Mouse (Mus musculus): ENCODE measurements around the gene Stbd1. TPM values are rescaled to one million over a fixed set of nuclear protein-coding genes. Genes with fewer than 3 reads are reported as not detected.

Stbd1 gene
- polyA plus RNA-seq, 1 experiment from 2014 or later: 3.6 TPM

DNA sequence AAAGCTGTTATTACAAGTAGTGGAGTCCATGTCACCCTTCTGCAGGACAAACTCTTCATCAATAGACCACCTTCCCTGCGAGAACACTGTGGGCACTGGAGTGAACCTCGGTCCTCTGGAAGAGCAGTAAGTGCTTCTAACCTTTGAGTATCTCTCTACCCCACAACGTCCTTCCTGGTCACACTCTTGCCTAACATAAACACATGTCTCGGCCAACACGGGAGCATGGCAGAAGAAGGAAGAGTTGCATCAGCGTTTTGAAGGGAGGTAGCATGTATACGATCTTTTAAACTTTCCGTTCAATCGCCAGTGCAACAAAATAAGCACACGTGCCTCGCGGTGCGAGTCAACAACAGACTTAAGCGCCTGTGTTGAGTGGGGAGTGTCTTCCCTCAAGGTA, 23.3 kb upstream of the Stbd1 start:
- Histone ChIP-seq H3K4me3 (replicated peaks; ENCODE audit: low read length) (no peak overlapping the region), H3K27me3 (replicated peaks; ENCODE audit: control insufficient read depth, insufficient read depth, low read length) (no peaks in the 10 kb centered on the region), H3K9ac (replicated peaks; ENCODE audit: low read depth, low read length) (no peak overlapping the region), H3K4me2 (ENCODE audit: low read length) (no peak overlapping the region), H3K4me1 (replicated peaks; ENCODE audit: control insufficient read depth, insufficient read depth, low read length) (no peaks in the 10 kb centered on the region), H3K36me3 (ENCODE audit: control insufficient read depth, insufficient read depth) (no peaks in the 10 kb centered on the region), H3K27ac (ENCODE audit: low read length) (no peak overlapping the region), H3K9me3 (ENCODE audit: control insufficient read depth, low read length) (no peaks in the 10 kb centered on the region)
- 92% methylated on average over 14 of the region's 14 CpGs for WGBS
- ATAC-seq: no peak

- Histone ChIP-seq H3K4me3 (replicated peaks; ENCODE audit: low read length) (no peak overlapping the region), H3K9me3 (ENCODE audit: control insufficient read depth, low read length) (no peaks in the 10 kb centered on the region), H3K27ac (ENCODE audit: low read length) (no peak overlapping the region), H3K4me1 (replicated peaks; ENCODE audit: control insufficient read depth, insufficient read depth, low read length) (no peaks in the 10 kb centered on the region), H3K4me2 (ENCODE audit: low read length) (no peak overlapping the region), H3K27me3 (replicated peaks; ENCODE audit: control insufficient read depth, insufficient read depth, low read length) (no peaks in the 10 kb centered on the region), H3K9ac (replicated peaks; ENCODE audit: low read depth, low read length) (no peak overlapping the region), H3K36me3 (ENCODE audit: control insufficient read depth, insufficient read depth) (no peaks in the 10 kb centered on the region)
- no peak for ATAC-seq
- WGBS: 73% methylated on average over 10 of the region's 10 CpGs
Measured at GRCm38 (mm10) chr5:92585932-92586331, 16.9 kb upstream of the Stbd1 start.

GRCm38 (mm10) chr5:92595026-92595425, 7.8 kb upstream of the Stbd1 start:
- Histone ChIP-seq H3K4me3 (replicated peaks; ENCODE audit: low read length) (no peak overlapping the region), H3K27me3 (replicated peaks; ENCODE audit: control insufficient read depth, insufficient read depth, low read length) (no peaks in the 10 kb centered on the region), H3K9me3 (ENCODE audit: control insufficient read depth, low read length) (no peaks in the 10 kb centered on the region), H3K9ac (replicated peaks; ENCODE audit: low read depth, low read length) (no peak overlapping the region), H3K4me2 (ENCODE audit: low read length) (no peak overlapping the region), H3K4me1 (replicated peaks; ENCODE audit: control insufficient read depth, insufficient read depth, low read length) (no peaks in the 10 kb centered on the region), H3K27ac (ENCODE audit: low read length) (no peak overlapping the region), H3K36me3 (ENCODE audit: control insufficient read depth, insufficient read depth) (no peaks in the 10 kb centered on the region)
- ATAC-seq: no peak
- 84% methylated on average over 5 of the region's 5 CpGs for WGBS

DNA sequence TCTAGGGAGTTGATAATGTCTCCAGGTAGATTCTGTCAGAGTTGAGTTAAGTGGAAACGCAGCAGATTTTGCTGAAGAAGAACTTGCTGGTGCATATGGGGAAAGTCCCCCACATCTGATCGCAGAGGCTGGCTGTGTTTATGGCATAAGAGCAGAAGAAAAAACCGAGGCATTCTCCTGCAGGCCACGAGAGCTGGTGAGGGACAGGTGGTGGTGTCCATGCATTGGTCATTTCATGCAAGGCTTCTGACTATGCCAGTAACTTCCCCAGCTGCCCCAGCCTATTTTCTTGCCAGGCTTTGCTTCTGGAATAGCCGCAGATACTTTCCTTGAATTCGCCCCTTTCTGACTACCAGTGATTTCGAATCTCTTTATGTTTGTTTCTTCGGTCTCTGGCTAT, 6.0 kb upstream of the Stbd1 start:
- H3K27me3 ChIP-seq (replicated peaks; ENCODE audit: control insufficient read depth, insufficient read depth, low read length): no peaks in the 10 kb centered on the region
- 92% methylated on average over 8 of the region's 8 CpGs for WGBS
- H3K4me3 ChIP-seq (replicated peaks; ENCODE audit: low read length): no peak overlapping the region
- no peaks in the 10 kb centered on the region for H3K4me1 ChIP-seq (replicated peaks; ENCODE audit: control insufficient read depth, insufficient read depth, low read length)
- H3K4me2 ChIP-seq (ENCODE audit: low read length): no peak overlapping the region
- H3K9me3 ChIP-seq (ENCODE audit: control insufficient read depth, low read length): no peaks in the 10 kb centered on the region
- no peak overlapping the region for H3K9ac ChIP-seq (replicated peaks; ENCODE audit: low read depth, low read length)
- H3K36me3 ChIP-seq (ENCODE audit: control insufficient read depth, insufficient read depth): no peaks in the 10 kb centered on the region
- H3K27ac ChIP-seq (ENCODE audit: low read length): no peak overlapping the region
- ATAC-seq: no peak

- ATAC-seq: no peak
- WGBS: 84% methylated on average over 10 of the region's 10 CpGs
- Histone ChIP-seq H3K27me3 (replicated peaks; ENCODE audit: control insufficient read depth, insufficient read depth, low read length) (no peaks in the 10 kb centered on the region), H3K27ac (ENCODE audit: low read length) (no peak overlapping the region), H3K4me3 (replicated peaks; ENCODE audit: low read length) (no peak overlapping the region), H3K9me3 (ENCODE audit: control insufficient read depth, low read length) (no peaks in the 10 kb centered on the region), H3K4me1 (replicated peaks; ENCODE audit: control insufficient read depth, insufficient read depth, low read length) (peaks cover 10% of the 10 kb centered on the region), H3K9ac (replicated peaks; ENCODE audit: low read depth, low read length) (no peak overlapping the region), H3K4me2 (ENCODE audit: low read length) (no peak overlapping the region), H3K36me3 (ENCODE audit: control insufficient read depth, insufficient read depth) (no peaks in the 10 kb centered on the region)
Measured at GRCm38 (mm10) chr5:92599030-92599429, 3.8 kb upstream of the Stbd1 start.

GRCm38 (mm10) chr5:92604452-92605247, 1.8 kb downstream of the Stbd1 start:
- WGBS: 61% methylated on average over 10 of the region's 10 CpGs
- no peak overlapping the region for H3K4me2 ChIP-seq (ENCODE audit: low read length)
- H3K27me3 ChIP-seq (replicated peaks; ENCODE audit: control insufficient read depth, insufficient read depth, low read length): no peaks in the 10 kb centered on the region
- H3K36me3 ChIP-seq (ENCODE audit: control insufficient read depth, insufficient read depth): no peaks in the 10 kb centered on the region
- H3K4me1 ChIP-seq (replicated peaks; ENCODE audit: control insufficient read depth, insufficient read depth, low read length): peaks cover 10% of the 10 kb centered on the region
- no peak overlapping the region for H3K4me3 ChIP-seq (replicated peaks; ENCODE audit: low read length)
- no peak overlapping the region for H3K27ac ChIP-seq (ENCODE audit: low read length)
- no peak for ATAC-seq
- H3K9ac ChIP-seq (replicated peaks; ENCODE audit: low read depth, low read length): no peak overlapping the region
- no peaks in the 10 kb centered on the region for H3K9me3 ChIP-seq (ENCODE audit: control insufficient read depth, low read length)

DNA sequence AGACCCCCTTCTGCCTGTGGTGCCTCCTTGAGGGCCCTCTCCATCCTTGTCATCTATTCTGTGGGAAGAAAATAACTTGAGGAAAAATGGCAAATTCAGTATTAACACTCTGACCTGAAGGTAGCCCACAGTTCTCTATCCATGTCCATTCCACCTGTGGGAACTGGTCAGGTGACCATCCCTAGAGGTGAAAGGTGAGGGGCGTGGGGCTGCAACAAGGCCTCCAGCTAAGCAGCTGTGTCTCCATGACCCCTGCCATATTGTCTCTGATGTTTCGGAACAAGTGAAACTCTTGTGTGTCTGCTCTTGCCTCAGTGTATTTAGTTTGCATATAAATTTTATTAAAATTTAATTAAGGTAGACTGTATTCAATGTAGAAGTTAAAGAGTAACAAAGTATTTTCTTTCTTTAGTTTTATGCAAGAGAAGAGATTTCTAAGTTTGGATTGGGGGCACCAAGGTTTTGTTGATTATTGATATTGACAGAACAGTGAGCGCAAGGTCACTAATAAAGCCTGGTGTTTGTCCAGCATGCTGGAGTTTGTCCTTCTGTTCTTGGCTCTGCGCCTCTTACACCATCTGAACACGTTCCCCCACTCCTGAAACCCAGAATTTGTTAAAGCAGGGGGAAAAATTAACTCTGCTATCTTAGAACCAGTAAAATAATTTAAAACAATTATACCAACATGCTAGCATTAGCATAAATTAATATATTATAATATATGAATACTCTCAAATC, 4.8 kb downstream of the Stbd1 start:
- Histone ChIP-seq H3K27me3 (replicated peaks; ENCODE audit: control insufficient read depth, insufficient read depth, low read length) (no peaks in the 10 kb centered on the region), H3K27ac (ENCODE audit: low read length) (no peak overlapping the region), H3K9ac (replicated peaks; ENCODE audit: low read depth, low read length) (no peak overlapping the region), H3K36me3 (ENCODE audit: control insufficient read depth, insufficient read depth) (no peaks in the 10 kb centered on the region), H3K4me2 (ENCODE audit: low read length) (no peak overlapping the region), H3K4me3 (replicated peaks; ENCODE audit: low read length) (no peak overlapping the region), H3K4me1 (replicated peaks; ENCODE audit: control insufficient read depth, insufficient read depth, low read length) (peaks cover 6% of the 10 kb centered on the region), H3K9me3 (ENCODE audit: control insufficient read depth, low read length) (no peaks in the 10 kb centered on the region)
- ATAC-seq: no peak
- 80% methylated on average over 5 of the region's 5 CpGs for WGBS

GRCm38 (mm10) chr5:92612756-92613155, 9.9 kb downstream of the Stbd1 start:
- H3K4me1 ChIP-seq (replicated peaks; ENCODE audit: control insufficient read depth, insufficient read depth, low read length): no peaks in the 10 kb centered on the region
- H3K36me3 ChIP-seq (ENCODE audit: control insufficient read depth, insufficient read depth): no peaks in the 10 kb centered on the region
- 93% methylated on average over 4 of the region's 4 CpGs for WGBS
- no peak overlapping the region for H3K4me3 ChIP-seq (replicated peaks; ENCODE audit: low read length)
- no peaks in the 10 kb centered on the region for H3K9me3 ChIP-seq (ENCODE audit: control insufficient read depth, low read length)
- no peak overlapping the region for H3K9ac ChIP-seq (replicated peaks; ENCODE audit: low read depth, low read length)
- H3K27me3 ChIP-seq (replicated peaks; ENCODE audit: control insufficient read depth, insufficient read depth, low read length): no peaks in the 10 kb centered on the region
- H3K4me2 ChIP-seq (ENCODE audit: low read length): no peak overlapping the region
- H3K27ac ChIP-seq (ENCODE audit: low read length): no peak overlapping the region
- no peak for ATAC-seq

DNA sequence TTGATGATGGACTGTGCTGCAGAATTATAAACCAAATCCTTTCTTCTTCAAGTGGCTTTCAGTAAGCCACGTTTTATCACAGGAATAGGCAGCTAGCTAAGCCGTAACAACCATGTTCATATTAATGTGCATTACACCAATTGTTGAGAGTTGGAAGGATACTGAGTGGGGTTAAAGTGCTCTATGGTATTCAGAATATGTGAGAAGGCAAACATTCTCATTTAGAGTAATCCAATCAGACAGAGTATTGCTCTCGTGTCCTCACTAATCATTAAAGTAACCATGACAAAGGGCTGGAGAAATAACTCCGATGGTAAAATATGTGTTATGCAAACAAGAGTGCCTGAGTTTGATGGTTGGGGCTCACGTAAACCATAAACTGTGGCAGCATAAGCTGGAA, 19.0 kb downstream of the Stbd1 start:
- ATAC-seq: no peak
- Histone ChIP-seq H3K27ac (ENCODE audit: low read length) (no peak overlapping the region), H3K4me1 (replicated peaks; ENCODE audit: control insufficient read depth, insufficient read depth, low read length) (no peaks in the 10 kb centered on the region), H3K36me3 (ENCODE audit: control insufficient read depth, insufficient read depth) (no peaks in the 10 kb centered on the region), H3K9me3 (ENCODE audit: control insufficient read depth, low read length) (no peaks in the 10 kb centered on the region), H3K4me2 (ENCODE audit: low read length) (no peak overlapping the region), H3K9ac (replicated peaks; ENCODE audit: low read depth, low read length) (no peak overlapping the region), H3K4me3 (replicated peaks; ENCODE audit: low read length) (no peak overlapping the region), H3K27me3 (replicated peaks; ENCODE audit: control insufficient read depth, insufficient read depth, low read length) (no peaks in the 10 kb centered on the region)
- 87% methylated on average over 5 of the region's 5 CpGs for WGBS
